Mouse (Mus musculus) C2C12 (cell line): ENCODE data around the gene Stab1. TPM values are rescaled to one million over a fixed set of nuclear protein-coding genes. Genes with fewer than 3 reads are reported as not detected.

ENCODE experiments used
- H3K27me3 ChIP-seq: one replicate; pipeline ENCODE4 v1.6.1; 2011; ENCODE audit not compliant: control insufficient read depth, insufficient read depth, insufficient read length
- H3K36me3 ChIP-seq: one replicate; pipeline ENCODE4 v1.6.1; 2011; ENCODE audit not compliant: control insufficient read depth, insufficient read depth
- H3K4me3 ChIP-seq: one replicate; pipeline ENCODE4 v1.5.1; 2011; ENCODE audit warnings: mild to moderate bottlenecking, control low read depth; ENCODE audit not compliant: poor library complexity, insufficient read depth, severe bottlenecking
- H3K79me2 ChIP-seq: one replicate; pipeline ENCODE4 v1.6.1; 2011; ENCODE audit not compliant: control insufficient read depth, insufficient read depth
- H3K79me3 ChIP-seq: one replicate; pipeline ENCODE4 v1.6.1; 2011; ENCODE audit warnings: low read depth, control low read depth
- H3ac ChIP-seq: one replicate; pipeline ENCODE3; 2011; ENCODE audit warnings: low read depth; ENCODE audit not compliant: control insufficient read depth, insufficient read length
- CEBPB ChIP-seq: IDR thresholded peaks from one replicate; pipeline ENCODE4 v1.6.1; 2011; ENCODE audit warnings: low read depth, mild to moderate bottlenecking, control low read depth, moderate library complexity
- CTCF ChIP-seq: IDR thresholded peaks from one replicate; pipeline ENCODE4 v1.5.1; 2011; ENCODE audit not compliant: control insufficient read depth, insufficient read depth, insufficient read length
- FOSL1 ChIP-seq: IDR thresholded peaks from one replicate; pipeline ENCODE4 v1.8.0; 2011; ENCODE audit warnings: mild to moderate bottlenecking, low read length; ENCODE audit not compliant: poor library complexity, insufficient read depth, severe bottlenecking
- MAX ChIP-seq: IDR thresholded peaks from one replicate; pipeline ENCODE4 v1.6.1; 2011; ENCODE audit warnings: mild to moderate bottlenecking, control low read depth
- MYOD1 ChIP-seq: IDR thresholded peaks from one replicate; pipeline ENCODE4 v1.6.1; 2011; ENCODE audit warnings: low read depth; ENCODE audit not compliant: control insufficient read depth, insufficient read length
- MYOG ChIP-seq: IDR thresholded peaks from one replicate; pipeline ENCODE4 v1.6.1; 2011; ENCODE audit not compliant: control insufficient read depth, insufficient read length; ENCODE audit errors: extremely low read depth
- USF1 ChIP-seq: IDR thresholded peaks from one replicate; pipeline ENCODE4 v1.6.1; 2011; ENCODE audit warnings: low read depth, mild to moderate bottlenecking, control low read depth, moderate library complexity
- polyA plus RNA-seq: library from polyadenylated mRNA; unstranded; fragments of >200 nt; fragmentation: generic; extraction: Trizol; gene quantifications from one replicate; pipeline ENCODE4 v1.2.1, GENCODE M21; 2012; ENCODE audit warnings: missing spikeins

Stab1 gene
- polyA plus RNA-seq, 1 experiment = 0.25 TPM

DNA sequence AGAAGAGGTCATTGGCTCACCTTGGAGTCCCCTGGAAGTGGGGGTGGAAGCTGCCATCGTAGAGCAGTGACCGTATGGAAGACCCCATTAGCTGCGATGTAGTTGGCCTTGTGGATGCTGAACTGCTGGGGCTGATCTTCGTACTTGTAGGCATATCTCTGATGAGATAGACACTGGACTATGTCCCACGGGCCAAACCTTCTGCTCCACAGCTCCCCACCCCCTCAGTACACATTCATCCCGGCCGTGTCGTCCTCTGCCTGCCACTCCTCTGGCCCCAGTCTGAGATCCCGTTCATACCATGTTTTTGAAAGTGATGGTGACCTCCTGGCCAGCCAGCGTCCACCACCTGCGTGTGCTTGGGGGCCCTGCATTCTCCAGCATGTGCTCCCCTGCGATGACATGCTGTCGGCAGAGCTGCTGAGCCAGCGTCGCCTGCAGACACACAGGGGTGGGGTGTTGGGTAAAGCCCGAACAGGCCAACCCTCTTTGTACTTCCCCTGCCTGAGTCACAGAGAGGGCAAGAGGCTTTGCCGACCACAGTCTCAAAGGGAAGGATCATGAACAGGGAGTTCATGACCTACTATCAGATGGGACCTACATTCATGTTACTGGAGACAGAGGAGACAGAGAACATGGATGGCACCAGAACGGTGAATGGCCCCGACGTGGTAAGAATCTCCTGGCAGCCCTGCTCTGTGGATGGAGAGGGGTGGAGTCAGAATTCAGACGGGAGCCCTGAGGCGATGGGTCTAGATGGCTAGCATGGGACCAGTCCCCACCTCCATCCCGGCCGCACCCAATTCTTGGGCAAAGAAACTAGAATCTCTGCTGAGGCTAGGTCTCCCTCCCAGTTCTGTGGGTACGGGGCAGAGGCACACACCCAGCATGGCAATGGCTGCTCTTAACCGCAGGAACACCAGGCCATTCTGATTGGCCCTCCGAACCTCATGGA, 8.0 kb downstream of the Stab1 start:
- Histone ChIP-seq H3K79me3 (no peaks in the 10 kb centered on the region), H3K4me3 (no peak overlapping the region), H3K79me2 (no peaks in the 10 kb centered on the region), H3ac (no peak overlapping the region), H3K27me3 (peaks cover 7% of the 10 kb centered on the region), H3K36me3 (no peaks in the 10 kb centered on the region)
- TF ChIP-seq MAX (no peak), MYOD1 (no peak)

DNA sequence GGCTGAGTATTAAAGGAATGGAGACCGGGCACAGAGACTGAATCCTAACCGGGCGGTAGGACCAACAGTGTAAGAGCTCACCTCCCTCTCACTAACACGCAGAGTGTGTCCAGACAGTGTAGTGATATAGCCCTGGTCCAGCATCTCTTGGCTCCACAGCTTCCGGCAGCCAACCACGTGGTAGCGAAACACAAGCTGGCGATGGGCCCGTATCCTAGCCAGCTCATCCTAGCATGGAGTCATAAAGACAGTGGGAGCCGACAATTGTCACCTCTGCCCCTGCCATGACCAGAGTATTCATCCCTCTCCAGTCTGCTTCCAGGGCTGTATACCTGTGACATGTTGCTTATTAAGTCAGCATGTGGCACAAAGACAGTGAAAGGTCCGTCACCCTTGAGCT, 22.7 kb downstream of the Stab1 start:
- H3K4me3 ChIP-seq = no peak overlapping the region

DNA sequence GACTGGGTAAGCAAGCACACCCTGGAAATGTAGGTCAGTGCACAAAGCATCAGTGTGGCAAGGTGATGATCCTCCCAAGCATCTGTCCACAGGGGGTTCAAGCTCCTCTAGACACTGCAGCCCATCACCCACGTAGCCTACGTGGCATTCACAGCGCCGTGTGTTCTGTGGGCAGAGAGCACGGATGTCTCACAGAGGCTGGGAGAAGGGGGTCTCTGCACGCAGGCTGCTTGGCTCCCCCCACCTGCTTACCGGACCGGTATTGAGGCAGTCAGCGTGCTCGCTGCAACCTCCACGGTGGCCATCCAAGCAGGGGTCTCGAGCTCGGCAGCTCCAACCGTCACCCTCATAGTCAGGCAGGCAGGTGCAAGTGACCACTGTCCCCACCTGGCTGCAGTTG, 27.4 kb downstream of the Stab1 start:
- Histone ChIP-seq H3K36me3 (peaks cover 10% of the 10 kb centered on the region), H3K79me3 (no peaks in the 10 kb centered on the region), H3K27me3 (peaks cover 5% of the 10 kb centered on the region), H3K4me3 (no peak overlapping the region), H3ac (no peak overlapping the region), H3K79me2 (no peaks in the 10 kb centered on the region)
- no peak for TF ChIP-seq MAX
- TF ChIP-seq FOSL1 = no peak
- TF ChIP-seq CEBPB = no peak
- TF ChIP-seq MYOD1 = no peak
- no peak for TF ChIP-seq CTCF
- TF ChIP-seq USF1 = no peak
- TF ChIP-seq MYOG = no peak

More for the DNA sequence above, 22.7 kb downstream of the Stab1 start:
- H3K79me2 ChIP-seq = no peaks in the 10 kb centered on the region
- peaks cover 44% of the 10 kb centered on the region for H3K27me3 ChIP-seq
- H3K79me3 ChIP-seq = no peaks in the 10 kb centered on the region
- H3ac ChIP-seq = no peak overlapping the region
- no peaks in the 10 kb centered on the region for H3K36me3 ChIP-seq
- no peak for TF ChIP-seq MYOD1
- no peak for TF ChIP-seq MYOG
- TF ChIP-seq CEBPB = no peak
- no peak for TF ChIP-seq MAX
- TF ChIP-seq FOSL1 = no peak
- TF ChIP-seq USF1 = no peak
- no peak for TF ChIP-seq CTCF

DNA sequence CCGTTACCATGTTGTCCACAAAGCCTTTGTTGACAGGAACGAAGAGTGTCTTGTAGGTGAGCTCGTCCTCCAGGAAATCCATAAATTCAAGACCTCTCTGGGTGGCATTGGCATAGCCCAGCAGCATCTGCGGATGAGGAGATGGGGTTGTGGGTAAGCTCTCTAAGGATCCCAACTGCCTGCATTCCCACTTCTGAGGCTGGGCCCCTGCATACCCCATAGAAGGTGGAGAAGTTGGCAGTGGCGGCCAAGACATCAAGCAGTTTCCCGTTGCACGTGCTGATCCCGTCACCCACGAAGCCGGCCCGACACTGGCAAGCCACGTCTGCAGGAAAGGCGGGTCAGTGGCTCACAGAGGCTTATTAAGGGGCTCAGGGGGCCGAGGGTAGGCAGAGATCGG, 28.3 kb downstream of the Stab1 start:
- H3K36me3 ChIP-seq = peaks cover 19% of the 10 kb centered on the region
- TF ChIP-seq FOSL1 (no peak), CTCF (no peak), USF1 (no peak), MYOG (no peak), MAX (no peak), MYOD1 (no peak), CEBPB (no peak)

DNA sequence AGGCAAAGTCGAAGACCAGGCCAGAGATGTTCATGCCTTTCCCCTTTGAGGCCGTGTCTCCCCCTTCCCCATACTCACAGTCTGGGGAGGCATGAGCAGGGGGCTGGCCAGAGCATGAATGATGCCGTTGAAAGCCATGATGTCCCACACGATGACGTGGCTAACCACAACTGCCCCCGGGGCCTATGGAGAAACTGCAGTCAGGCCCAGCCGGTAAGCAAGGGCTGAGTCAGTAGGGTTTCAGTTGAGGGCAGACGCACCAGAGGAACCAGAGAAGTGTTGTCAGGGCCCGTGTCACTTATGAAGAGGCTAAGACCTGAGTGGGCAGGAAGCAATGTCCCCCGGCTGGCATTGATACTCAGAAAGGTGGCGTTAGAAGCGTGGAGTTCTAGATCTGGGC, 28.8 kb downstream of the Stab1 start:
- no peaks in the 10 kb centered on the region for H3K79me2 ChIP-seq
- peaks cover 19% of the 10 kb centered on the region for H3K36me3 ChIP-seq
- H3K4me3 ChIP-seq = no peak overlapping the region
- no peak for TF ChIP-seq CEBPB
- H3K79me3 ChIP-seq = no peaks in the 10 kb centered on the region
- peaks cover under 1% of the 10 kb centered on the region for H3K27me3 ChIP-seq
- no peak overlapping the region for H3ac ChIP-seq

More for the DNA sequence above, 28.3 kb downstream of the Stab1 start:
- Histone ChIP-seq H3K79me2 (no peaks in the 10 kb centered on the region), H3K4me3 (no peak overlapping the region), H3K79me3 (no peaks in the 10 kb centered on the region), H3K27me3 (peaks cover 5% of the 10 kb centered on the region), H3ac (no peak overlapping the region)

DNA sequence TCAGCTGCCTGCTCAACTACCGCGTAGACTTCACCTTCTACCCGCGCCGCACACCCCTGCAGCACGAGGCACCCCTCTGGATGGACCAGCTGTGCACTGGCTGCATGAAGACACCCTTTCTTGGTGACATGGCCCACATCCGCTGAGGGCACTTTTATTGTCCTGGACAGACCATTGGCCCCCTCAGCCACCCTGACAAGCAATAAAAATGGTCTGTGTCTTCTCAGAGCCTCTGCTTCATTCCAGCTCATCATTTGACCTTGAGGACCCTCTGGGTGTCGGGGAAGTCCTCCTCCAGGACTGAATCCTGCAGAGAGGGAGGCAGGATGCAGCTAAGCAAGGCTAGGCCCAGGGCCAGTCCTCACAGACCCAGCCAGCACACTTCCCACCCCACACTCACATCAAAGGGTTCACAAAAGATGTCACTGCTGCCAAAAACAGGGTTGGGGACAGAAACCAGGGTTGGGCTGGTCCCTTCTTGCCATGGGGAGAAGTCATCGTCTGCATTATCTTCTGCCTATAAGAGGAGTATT, 29.5 kb downstream of the Stab1 start:
- no peaks in the 10 kb centered on the region for H3K79me2 ChIP-seq
- no peak overlapping the region for H3ac ChIP-seq
- no peaks in the 10 kb centered on the region for H3K79me3 ChIP-seq
- H3K27me3 ChIP-seq = no peaks in the 10 kb centered on the region
- TF ChIP-seq FOSL1 (no peak), CEBPB (no peak), CTCF (no peak), MAX (no peak), MYOD1 (no peak), MYOG (no peak), USF1 (no peak)
- H3K36me3 ChIP-seq = peaks cover 19% of the 10 kb centered on the region
- no peak overlapping the region for H3K4me3 ChIP-seq
